Mouse (Mus musculus) G1E-ER4 (cell line): ENCODE measurements around the gene Zdhhc11. TPM values are rescaled to one million over a fixed set of nuclear protein-coding genes. Genes with fewer than 3 reads are reported as not detected.

Experiments used
- GATA1 ChIP-seq: IDR thresholded peaks from one replicate; pipeline ENCODE4 v1.8.0; 2012; ENCODE audit warnings: low read length, inconsistent platforms
- polyA plus RNA-seq: library from polyadenylated mRNA; stranded (reverse); fragments of >175 nt; gene quantifications from 2 replicates; pipeline ENCODE4 v1.2.3, GENCODE M21; 2012

Gene Zdhhc11
- not detected in 2 replicates for polyA plus RNA-seq

GRCm38 (mm10) chr13:73963551-73963950, at the start of gene Zdhhc11:
Gene Zdhhc11, plus strand, starts transcription at chr13:73963851.
- no peak for TF ChIP-seq GATA1

- TF ChIP-seq GATA1 = no peak
These were observed 31.4 kb upstream of the Zdhhc11 start for GRCm38 (mm10) chr13:73932201-73932600.

- TF ChIP-seq GATA1 = no peak
These were observed 26.7 kb upstream of the Zdhhc11 start for GRCm38 (mm10) chr13:73936938-73937320.

- no peak for TF ChIP-seq GATA1
These were observed 26.1 kb upstream of the Zdhhc11 start, which contains the start of the genes Trip13 and Brd9 for GRCm38 (mm10) chr13:73937321-73938176. Gene Trip13, minus strand, starts transcription at chr13:73937784. Gene Brd9, plus strand, starts transcription at chr13:73937811.

- no peak for TF ChIP-seq GATA1
These were observed 25.5 kb upstream of the Zdhhc11 start for GRCm38 (mm10) chr13:73938177-73938560.

- no peak for TF ChIP-seq GATA1
These were observed 24.6 kb upstream of the Zdhhc11 start for GRCm38 (mm10) chr13:73939101-73939500.

- no peak for TF ChIP-seq GATA1
These were observed 19.0 kb upstream of the Zdhhc11 start for GRCm38 (mm10) chr13:73944606-73945005.

GRCm38 (mm10) chr13:73953551-73954130, 10.0 kb upstream of the Zdhhc11 start:
- TF ChIP-seq GATA1 = no peak

- TF ChIP-seq GATA1 = no peak
These were observed 9.0 kb upstream of the Zdhhc11 start for GRCm38 (mm10) chr13:73954666-73955065.

- TF ChIP-seq GATA1 = no peak
These were observed 8.1 kb upstream of the Zdhhc11 start for GRCm38 (mm10) chr13:73955531-73955930.

GRCm38 (mm10) chr13:73960117-73960652, 3.5 kb upstream of the Zdhhc11 start:
- TF ChIP-seq GATA1 = no peak

- no peak for TF ChIP-seq GATA1
These were observed 2.5 kb upstream of the Zdhhc11 start for GRCm38 (mm10) chr13:73961177-73961576.

GRCm38 (mm10) chr13:73970545-73971448, 7.1 kb downstream of the Zdhhc11 start:
- TF ChIP-seq GATA1 = no peak

- no peak for TF ChIP-seq GATA1
These were observed 10.9 kb downstream of the Zdhhc11 start for GRCm38 (mm10) chr13:73974523-73974922.

GRCm38 (mm10) chr13:73976935-73977334, 13.3 kb downstream of the Zdhhc11 start:
- no peak for TF ChIP-seq GATA1

GRCm38 (mm10) chr13:73990325-73990724, 26.7 kb downstream of the Zdhhc11 start:
- no peak for TF ChIP-seq GATA1

GRCm38 (mm10) chr13:73990761-73991160, 27.1 kb downstream of the Zdhhc11 start:
- no peak for TF ChIP-seq GATA1
